Mouse (Mus musculus): ENCODE measurements at regions not wholly inside any gene's neighbourhood (a gene's known extent, or its start where the extent isn't known, plus 50 kb on each side); places are given as distances from the start of the nearest gene placed in this dataset.

DNA sequence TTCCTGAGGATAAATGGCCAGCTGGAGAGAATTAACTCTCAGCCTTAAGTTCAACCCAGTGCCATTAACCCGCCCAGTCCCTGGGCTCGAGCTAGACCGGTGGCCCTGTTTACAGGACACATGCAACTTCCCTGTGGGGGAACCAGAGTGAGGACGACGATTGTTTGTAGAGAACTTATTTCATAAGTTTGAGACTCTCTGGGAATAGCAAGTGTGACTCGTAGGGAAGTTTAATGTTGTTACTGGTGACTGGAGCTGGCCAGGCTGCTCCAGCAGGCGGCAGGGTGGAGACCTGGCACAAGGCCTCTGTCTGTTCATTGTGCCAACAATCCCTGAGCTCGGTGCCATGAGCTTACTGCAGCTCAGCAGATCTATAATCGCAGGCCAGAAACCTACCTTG is 104.3 kb upstream of the Prickle1 start:
- TF ChIP-seq CTCF (IDR thresholded peaks at IDR 0.05; ENCODE audit: insufficient read depth, low read length) = 0 out of 2 replicates have a peak, but pooled peaks have one; percentile 14
- TF ChIP-seq POLR2A (IDR thresholded peaks at IDR 0.05; ENCODE audit: borderline replicate concordance, extremely low read depth, low read depth, low read length) = no peak

Measured in lung, adult 2 months (tissue).